ENCODE assay signal across 8 mouse cellular contexts in the genomic region with DNA sequence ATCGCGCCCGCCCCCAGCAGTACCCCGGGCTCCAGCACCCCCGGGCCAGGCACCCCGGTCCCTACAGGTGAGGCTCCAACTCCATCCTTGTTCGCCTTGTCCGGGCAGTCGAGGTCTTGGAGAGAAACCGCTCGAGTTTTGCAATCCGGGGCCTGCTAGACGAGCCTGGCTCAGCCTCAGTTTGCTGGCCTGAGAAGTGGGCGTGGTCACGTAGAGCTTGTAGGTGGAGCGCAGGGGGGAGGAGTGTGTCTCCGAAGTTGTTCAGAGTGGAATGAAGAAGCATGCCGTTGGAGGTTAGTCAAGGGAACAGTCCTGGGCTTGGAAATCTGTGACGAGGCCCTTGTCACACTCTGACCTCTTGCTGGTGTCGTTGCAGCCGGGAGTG. TPM values are rescaled to one million over a fixed set of nuclear protein-coding genes. Genes with fewer than 3 reads are reported as not detected.
DNase-seq lines count a peak whose midpoint lies in the region; ATAC-seq and TF ChIP-seq lines count a peak whose summit lies in the region.

No protein-coding gene starts in this region.

- peaks cover 14% of the 10 kb centered on the region for H3K4me1 ChIP-seq in hindbrain, embryonic 11.5 days (replicated peaks; ENCODE audit: control insufficient read depth, insufficient read depth, low read length)
- peaks cover 27% of the 10 kb centered on the region; the same call in 1 of the 2 replicates for H3K4me1 ChIP-seq in midbrain, postnatal 0 days (ENCODE audit: insufficient read depth, low read length)

- peak overlapping the region; percentile 57 for H3K4me3 ChIP-seq in hindbrain, embryonic 11.5 days (ENCODE audit: low read depth, low read length)
- H3K4me3 ChIP-seq in midbrain, postnatal 0 days (ENCODE audit: low read depth, low read length) = peak overlapping the region; percentile 57

- H3K9me3 ChIP-seq in hindbrain, embryonic 11.5 days (ENCODE audit: control insufficient read depth, low read length) = no peaks in the 10 kb centered on the region
- H3K9me3 ChIP-seq in midbrain, postnatal 0 days (ENCODE audit: low read length) = no peaks in the 10 kb centered on the region

- H3K4me2 ChIP-seq in hindbrain, embryonic 11.5 days (replicated peaks; ENCODE audit: low read depth, low read length) = peak overlapping the region; percentile 61
- peak overlapping the region; percentile 80 for H3K4me2 ChIP-seq in midbrain, postnatal 0 days (ENCODE audit: low read depth, low read length, poor library complexity, severe bottlenecking)

- peak overlapping the region; percentile 35 for H3K9ac ChIP-seq in hindbrain, embryonic 11.5 days (ENCODE audit: low read depth, low read length)
- H3K9ac ChIP-seq in midbrain, postnatal 0 days (replicated peaks; ENCODE audit: low read length, poor library complexity, severe bottlenecking) = 0 out of 2 replicates have a peak overlapping the region, but pooled peaks have one; percentile 51

- TF ChIP-seq CTCF in midbrain, postnatal 0 days (IDR thresholded peaks at IDR 0.05) = no peak

- H3K36me3 ChIP-seq in hindbrain, embryonic 11.5 days (ENCODE audit: control insufficient read depth, insufficient read depth, low read length) = no peaks in the 10 kb centered on the region
- no peaks in the 10 kb centered on the region for H3K36me3 ChIP-seq in midbrain, postnatal 0 days (ENCODE audit: insufficient read depth, low read length)

- ATAC-seq in hindbrain, embryonic 11.5 days (ENCODE audit: low FRiP score) = no peak
- no peak for ATAC-seq in midbrain, postnatal 0 days (ENCODE audit: low FRiP score)

- 0 out of 2 replicates have a peak overlapping the region, but pooled peaks have one; percentile 17 for H3K27ac ChIP-seq in hindbrain, embryonic 11.5 days (ENCODE audit: low read depth, low read length)
- H3K27ac ChIP-seq in midbrain, postnatal 0 days (ENCODE audit: low read depth, low read length) = peak overlapping the region; percentile 47; the same call in 1 of the 2 replicates

- 1% methylated on average over 21 of the region's 21 CpGs for WGBS in hindbrain, embryonic 11.5 days
- WGBS in midbrain, postnatal 0 days = 3% methylated on average over 21 of the region's 21 CpGs

- DNase-seq in embryo, embryonic 10 days (ENCODE audit: low spot score) = peak; percentile 82
- no peak for DNase-seq in embryo, embryonic 9.5 days (ENCODE audit: extremely low spot score)
- DNase-seq in A20 (ENCODE audit: low read depth, low spot score) (peak; percentile 96), liver (peak; percentile 93)
- DNase-seq in c-Kit-positive CD71-positive TER-119-positive erythroid progenitor cells, embryonic 14.5 days (ENCODE audit: low spot score) = peak; percentile 88
- no peak for DNase-seq in hindbrain, embryonic 11.5 days (ENCODE audit: low spot score)
- no peak for DNase-seq in midbrain, postnatal 0 days (ENCODE audit: low spot score)
- no peak for DNase-seq in ovary, postnatal 10 days (ENCODE audit: low spot score)

- H3K27me3 ChIP-seq in hindbrain, embryonic 11.5 days (ENCODE audit: control insufficient read depth, insufficient read depth, low read length) = peaks cover 21% of the 10 kb centered on the region
- H3K27me3 ChIP-seq in midbrain, postnatal 0 days (ENCODE audit: insufficient read depth, low read length) = no peaks in the 10 kb centered on the region

RNA-seq across cellular contexts. Expression of a gene that starts 0.5 kb away (rescaled TPM):
- polyA plus RNA-seq in hindbrain, embryonic 11.5 days (2014; fragmentation: Nextera tagmentation; extraction: Ambion mirVana) = 74.4 and 84.3 TPM in 2 replicates
- total RNA-seq in midbrain, postnatal 0 days (2014; rRNA removed) = 37.4 and 45.6 TPM in 2 replicates
- polyA plus RNA-seq in midbrain, postnatal 0 days (2015; fragmentation: Nextera tagmentation; extraction: Ambion mirVana) = 60.5 and 64.2 TPM in 2 replicates

RNA-seq across cellular contexts. Expression of a gene that starts 2.4 kb away (rescaled TPM):
- 12.2 and 15.4 TPM in 2 replicates for polyA plus RNA-seq in hindbrain, embryonic 11.5 days (2014; fragmentation: Nextera tagmentation; extraction: Ambion mirVana)
- 162 and 187 TPM in 2 replicates for total RNA-seq in midbrain, postnatal 0 days (2014; rRNA removed)
- polyA plus RNA-seq in midbrain, postnatal 0 days (2015; fragmentation: Nextera tagmentation; extraction: Ambion mirVana) = 127 and 134 TPM in 2 replicates

RNA-seq across cellular contexts. Expression of a gene that starts 16.1 kb away (rescaled TPM):
- polyA plus RNA-seq in hindbrain, embryonic 11.5 days (2014; fragmentation: Nextera tagmentation; extraction: Ambion mirVana) = not detected in 2 replicates
- not detected in 2 replicates for total RNA-seq in midbrain, postnatal 0 days (2014; rRNA removed)
- not detected in 2 replicates for polyA plus RNA-seq in midbrain, postnatal 0 days (2015; fragmentation: Nextera tagmentation; extraction: Ambion mirVana)

RNA-seq across cellular contexts. Expression of a gene that starts 28.2 kb away (rescaled TPM):
- 65.7 and 67.4 TPM in 2 replicates for polyA plus RNA-seq in hindbrain, embryonic 11.5 days (2014; fragmentation: Nextera tagmentation; extraction: Ambion mirVana)
- total RNA-seq in midbrain, postnatal 0 days (2014; rRNA removed) = 29.8 and 49.9 TPM in 2 replicates
- polyA plus RNA-seq in midbrain, postnatal 0 days (2015; fragmentation: Nextera tagmentation; extraction: Ambion mirVana) = 87.7 and 97.6 TPM in 2 replicates

RNA-seq across cellular contexts. Expression of a gene that starts 38.1 kb away (rescaled TPM):
- not detected in 2 replicates for polyA plus RNA-seq in hindbrain, embryonic 11.5 days (2014; fragmentation: Nextera tagmentation; extraction: Ambion mirVana)
- not detected in 2 replicates for total RNA-seq in midbrain, postnatal 0 days (2014; rRNA removed)
- polyA plus RNA-seq in midbrain, postnatal 0 days (2015; fragmentation: Nextera tagmentation; extraction: Ambion mirVana) = not detected in 2 replicates

Comparison
In these comparisons a context has a peak if more than half of its experiments do, and no peak if none do; other contexts are left out.
1. DNase-seq: peak in embryo, embryonic 10 days (single experiment), A20 (single experiment), c-Kit-positive CD71-positive TER-119-positive erythroid progenitor cells, embryonic 14.5 days (single experiment) and liver (single experiment); none in embryo, embryonic 9.5 days (single experiment), hindbrain, embryonic 11.5 days (single experiment), midbrain, postnatal 0 days (single experiment) and ovary, postnatal 10 days (single experiment).